11 mouse cellular contexts compared by ENCODE assay signal in genomic region chr7:19509786-19510185, GRCm38 (mm10). TPM values are rescaled to one million over a fixed set of nuclear protein-coding genes. Genes with fewer than 3 reads are reported as not detected.
DNase-seq lines count a peak whose midpoint lies in the region; ATAC-seq and TF ChIP-seq lines count a peak whose summit lies in the region.
"Had no signal": no experiment of that assay in that cellular context is flagged by ENCODE, and none has a peak within 500 bp of the region (broad histone marks: within the 10 kb centered on the region; RNA-seq: fewer than 3 reads in every experiment).

No protein-coding gene starts in this region.

- no peak for TF ChIP-seq EP300 in heart, postnatal 0 days (IDR thresholded peaks at IDR 0.05; ENCODE audit: low read depth)

- peak overlapping the region; percentile 76; the same call in 1 of the 2 replicates for H3K4me2 ChIP-seq in heart, postnatal 0 days (ENCODE audit: low read depth, low read length)
- peak overlapping the region; percentile 89 for H3K4me2 ChIP-seq in hindbrain, embryonic 15.5 days
- H3K4me2 ChIP-seq in midbrain, embryonic 13.5 days (replicated peaks): peak overlapping the region; percentile 77

- intact Hi-C loops in heart, postnatal 25 days (cut with DNase I): loop anchor here (5.0 kb wide), 1 partner anchor 53 kb away; the partner anchor contains the start of gene Ppp1r37

- no peaks in the 10 kb centered on the region for H3K9me3 ChIP-seq in heart, postnatal 0 days (replicated peaks; ENCODE audit: control insufficient read depth, low read length)
- H3K9me3 ChIP-seq in hindbrain, embryonic 15.5 days: no peaks in the 10 kb centered on the region
- H3K9me3 ChIP-seq in midbrain, embryonic 13.5 days: no peaks in the 10 kb centered on the region

- no peaks in the 10 kb centered on the region for H3K27me3 ChIP-seq in heart, postnatal 0 days (ENCODE audit: control insufficient read depth, insufficient read depth, low read length)
- H3K27me3 ChIP-seq in hindbrain, embryonic 15.5 days: no peaks in the 10 kb centered on the region
- H3K27me3 ChIP-seq in midbrain, embryonic 13.5 days: no peaks in the 10 kb centered on the region
- H3K27me3 ChIP-seq: Patski had no signal

- H3K4me1 ChIP-seq in heart, postnatal 0 days (ENCODE audit: control insufficient read depth, insufficient read depth): peaks cover 17% of the 10 kb centered on the region; the same call in 1 of the 2 replicates
- peaks cover 29% of the 10 kb centered on the region for H3K4me1 ChIP-seq in hindbrain, embryonic 15.5 days (replicated peaks)
- H3K4me1 ChIP-seq in midbrain, embryonic 13.5 days (replicated peaks): peaks cover 30% of the 10 kb centered on the region

- ATAC-seq in heart, postnatal 0 days (ENCODE audit: insufficient read depth, low read depth): no peak
- no peak for ATAC-seq in hindbrain, embryonic 15.5 days (ENCODE audit: low FRiP score, low read depth)
- no peak for ATAC-seq in midbrain, embryonic 13.5 days
- ATAC-seq: inflammation-experienced regulatory T-cells, adult 6 months; Patski had no signal

- peak overlapping the region; percentile 76 for H3K27ac ChIP-seq in heart, postnatal 0 days (ENCODE audit: low read depth)
- no peak overlapping the region for H3K27ac ChIP-seq in hindbrain, embryonic 15.5 days (replicated peaks)
- no peak overlapping the region for H3K27ac ChIP-seq in midbrain, embryonic 13.5 days

- H3K36me3 ChIP-seq in heart, postnatal 0 days (replicated peaks; ENCODE audit: control insufficient read depth, insufficient read depth, low read length): no peaks in the 10 kb centered on the region
- no peaks in the 10 kb centered on the region for H3K36me3 ChIP-seq in hindbrain, embryonic 15.5 days
- no peaks in the 10 kb centered on the region for H3K36me3 ChIP-seq in midbrain, embryonic 13.5 days

- no peak for TF ChIP-seq CTCF in heart, postnatal 0 days (IDR thresholded peaks at IDR 0.05; ENCODE audit: low read depth)

- WGBS in heart, postnatal 0 days: 88% methylated on average over 7 of the region's 7 CpGs
- 94% methylated on average over 7 of the region's 7 CpGs for WGBS in hindbrain, embryonic 15.5 days
- whole genome bisulfite sequencing in midbrain, embryonic 13.5 days: 94% methylated on average over 7 of the region's 7 CpGs

- H3K4me3 ChIP-seq in heart, postnatal 0 days (ENCODE audit: low read depth, low read length): no peak overlapping the region
- peak overlapping the region; percentile 65 for H3K4me3 ChIP-seq in hindbrain, embryonic 15.5 days
- H3K4me3 ChIP-seq in midbrain, embryonic 13.5 days (replicated peaks): peak overlapping the region; percentile 70

- no peak for DNase-seq in heart, postnatal 0 days (ENCODE audit: low spot score)
- no peak for DNase-seq in heart, postnatal 25 days (ENCODE audit: low spot score)
- peak; percentile 57 for DNase-seq in ZHBTc4 (ENCODE audit: low read depth, low spot score)
- no peak for DNase-seq in cerebellum, postnatal 14 days
- no peak for DNase-seq in urinary bladder, postnatal 36 days (ENCODE audit: low spot score in 2 of 2)
- no peak for DNase-seq in c-Kit-positive CD71-positive TER-119-positive erythroid progenitor cells, embryonic 14.5 days (ENCODE audit: low spot score)
- DNase-seq: cerebellum, adult 18-20 months had no signal

- no peak overlapping the region for H3K9ac ChIP-seq in heart, postnatal 0 days (replicated peaks; ENCODE audit: low read depth, low read length)
- 0 out of 2 replicates have a peak overlapping the region, but pooled peaks have one; percentile 7 for H3K9ac ChIP-seq in hindbrain, embryonic 15.5 days
- H3K9ac ChIP-seq in midbrain, embryonic 13.5 days (replicated peaks): peak overlapping the region; percentile 88

RNA-seq across cellular contexts. Expression of gene Trappc6a, which starts 1.6 kb away (rescaled TPM):
- 65.1 and 84.9 TPM in 2 replicates for total RNA-seq in heart, postnatal 0 days (2014; rRNA removed; ENCODE audit: low replicate concordance)
- 79.5 and 83.3 TPM in 2 replicates for polyA plus RNA-seq in heart, postnatal 0 days (2015; fragmentation: Nextera tagmentation; extraction: Ambion mirVana)
- 10 to 100 TPM; 35.6 to 35.9 TPM for total RNA-seq in heart, postnatal 25 days (2021)
- polyA plus RNA-seq in hindbrain, embryonic 15.5 days (2015; fragmentation: Nextera tagmentation; extraction: Ambion mirVana): 39.4 and 41.4 TPM in 2 replicates
- polyA plus RNA-seq in midbrain, embryonic 13.5 days (2015; fragmentation: Nextera tagmentation; extraction: Ambion mirVana): 36.6 and 43.3 TPM in 2 replicates

RNA-seq across cellular contexts. Expression of gene Bloc1s3, which starts 1.6 kb away (rescaled TPM):
- 9.3 and 11.9 TPM in 2 replicates for total RNA-seq in heart, postnatal 0 days (2014; rRNA removed; ENCODE audit: low replicate concordance)
- 1.2 TPM in 2 replicates for polyA plus RNA-seq in heart, postnatal 0 days (2015; fragmentation: Nextera tagmentation; extraction: Ambion mirVana)
- 1 to 10 TPM; 2.3 to 2.4 TPM for total RNA-seq in heart, postnatal 25 days (2021)
- 4.5 and 4.8 TPM in 2 replicates for polyA plus RNA-seq in hindbrain, embryonic 15.5 days (2015; fragmentation: Nextera tagmentation; extraction: Ambion mirVana)
- 2.9 and 4.5 TPM in 2 replicates for polyA plus RNA-seq in midbrain, embryonic 13.5 days (2015; fragmentation: Nextera tagmentation; extraction: Ambion mirVana)

RNA-seq across cellular contexts. Expression of gene Nkpd1, which starts 7.9 kb away (rescaled TPM):
- not detected in 2 replicates for total RNA-seq in heart, postnatal 0 days (2014; rRNA removed; ENCODE audit: low replicate concordance)
- polyA plus RNA-seq in heart, postnatal 0 days (2015; fragmentation: Nextera tagmentation; extraction: Ambion mirVana): not detected in 2 replicates
- not detected for total RNA-seq in heart, postnatal 25 days (2021)
- polyA plus RNA-seq in hindbrain, embryonic 15.5 days (2015; fragmentation: Nextera tagmentation; extraction: Ambion mirVana): 1.1 and 1.2 TPM in 2 replicates
- 0.08 and 0.11 TPM in 2 replicates for polyA plus RNA-seq in midbrain, embryonic 13.5 days (2015; fragmentation: Nextera tagmentation; extraction: Ambion mirVana)
- polyA plus RNA-seq: inflammation-experienced regulatory T-cells, adult 6 months had no signal

RNA-seq across cellular contexts. Expression of gene Exoc3l2, which starts 46.7 kb away (rescaled TPM):
- 1.9 and 3.5 TPM in 2 replicates for total RNA-seq in heart, postnatal 0 days (2014; rRNA removed; ENCODE audit: low replicate concordance)
- polyA plus RNA-seq in heart, postnatal 0 days (2015; fragmentation: Nextera tagmentation; extraction: Ambion mirVana): 0.49 and 0.62 TPM in 2 replicates
- 1 to 10 TPM; 1.2 to 1.3 TPM for total RNA-seq in heart, postnatal 25 days (2021)
- 0.76 and 0.82 TPM in 2 replicates for polyA plus RNA-seq in hindbrain, embryonic 15.5 days (2015; fragmentation: Nextera tagmentation; extraction: Ambion mirVana)
- 0.24 and 0.32 TPM in 2 replicates for polyA plus RNA-seq in midbrain, embryonic 13.5 days (2015; fragmentation: Nextera tagmentation; extraction: Ambion mirVana)
- polyA plus RNA-seq: inflammation-experienced regulatory T-cells, adult 6 months; Patski had no signal

RNA-seq across cellular contexts. Expression of gene Mark4, which starts 51.2 kb away (rescaled TPM):
- total RNA-seq in heart, postnatal 0 days (2014; rRNA removed; ENCODE audit: low replicate concordance): 16.0 and 26.4 TPM in 2 replicates
- polyA plus RNA-seq in heart, postnatal 0 days (2015; fragmentation: Nextera tagmentation; extraction: Ambion mirVana): 5.5 and 5.6 TPM in 2 replicates
- total RNA-seq in heart, postnatal 25 days (2021): 10 to 100 TPM; 22.3 to 24.3 TPM
- polyA plus RNA-seq in hindbrain, embryonic 15.5 days (2015; fragmentation: Nextera tagmentation; extraction: Ambion mirVana): 18.4 and 18.7 TPM in 2 replicates
- polyA plus RNA-seq in midbrain, embryonic 13.5 days (2015; fragmentation: Nextera tagmentation; extraction: Ambion mirVana): 13.9 and 16.3 TPM in 2 replicates
